Mouse (Mus musculus): ENCODE data around the gene Perm1.

DNA sequence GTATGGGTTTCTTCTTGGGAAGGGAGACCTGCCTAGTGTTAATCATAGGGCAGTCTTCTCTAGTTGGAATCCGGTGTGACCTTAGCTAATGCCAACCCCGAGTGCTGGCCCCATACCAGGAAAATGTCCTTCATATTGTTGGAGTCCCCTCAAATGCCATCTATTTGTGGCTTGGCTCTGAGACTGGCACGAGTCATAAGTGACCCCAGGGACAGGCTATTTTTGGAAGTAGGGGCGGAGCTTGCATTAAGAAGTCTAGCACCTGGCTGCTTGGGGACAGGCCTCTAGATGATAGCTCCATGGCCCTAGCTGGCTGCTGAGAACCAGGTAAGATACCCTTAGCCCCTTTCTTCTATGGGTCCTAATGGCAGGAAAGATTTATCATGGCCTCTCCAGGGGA is at the start of gene Perm1:
- TF ChIP-seq CTCF (IDR thresholded peaks at IDR 0.05; ENCODE audit: low read depth) (no peak), EP300 (IDR thresholded peaks at IDR 0.05; ENCODE audit: low read depth) (no peak)
